Mouse (Mus musculus): ENCODE results near the gene Grpel1.

Grpel1 gene

GRCm38 (mm10) chr5:36452821-36453220 lies 12.0 kb upstream of the Grpel1 start:
- in situ Hi-C loops (cut with MboI; ENCODE audit: low pct_unique_long_range_greater_than_20kb in 1 of 2, low sequenced_read_pairs in 2 of 2, unreplicated experiment in 1 of 2), result no loop called here

- in situ Hi-C loops (cut with MboI; ENCODE audit: low pct_unique_long_range_greater_than_20kb in 1 of 2, low sequenced_read_pairs in 2 of 2, unreplicated experiment in 1 of 2), result no loop called here
These were observed 7.1 kb upstream of the Grpel1 start for GRCm38 (mm10) chr5:36457706-36458105.

- in situ Hi-C loops (cut with MboI; ENCODE audit: low pct_unique_long_range_greater_than_20kb in 1 of 2, low sequenced_read_pairs in 2 of 2, unreplicated experiment in 1 of 2), result no loop called here
These were observed 5.9 kb upstream of the Grpel1 start for GRCm38 (mm10) chr5:36458926-36459325.

GRCm38 (mm10) chr5:36460712-36461111 lies 4.1 kb upstream of the Grpel1 start:
- in situ Hi-C loops (cut with MboI; ENCODE audit: low pct_unique_long_range_greater_than_20kb in 1 of 2, low sequenced_read_pairs in 2 of 2, unreplicated experiment in 1 of 2), result loop anchor here (10.0 kb wide), 1 partner anchor 284 kb away; the partner anchor contains the start of gene Bloc1s4 (in 2 of the 2)

- in situ Hi-C loops (cut with MboI; ENCODE audit: low pct_unique_long_range_greater_than_20kb in 1 of 2, low sequenced_read_pairs in 2 of 2, unreplicated experiment in 1 of 2), result loop anchor here (10.0 kb wide), 1 partner anchor 284 kb away; the partner anchor contains the start of gene Bloc1s4 (in 2 of the 2)
These were observed 3.6 kb upstream of the Grpel1 start for GRCm38 (mm10) chr5:36461231-36461630.

- in situ Hi-C loops (cut with MboI; ENCODE audit: low pct_unique_long_range_greater_than_20kb in 1 of 2, low sequenced_read_pairs in 2 of 2, unreplicated experiment in 1 of 2), result loop anchor here (10.0 kb wide), 1 partner anchor 282 kb away; the partner anchor contains the start of gene Bloc1s4 (in 2 of the 2)
These were observed 2.0 kb upstream of the Grpel1 start for GRCm38 (mm10) chr5:36462810-36463209.

GRCm38 (mm10) chr5:36463391-36463790 lies 1.4 kb upstream of the Grpel1 start:
- in situ Hi-C loops (cut with MboI; ENCODE audit: low pct_unique_long_range_greater_than_20kb in 1 of 2, low sequenced_read_pairs in 2 of 2, unreplicated experiment in 1 of 2), result loop anchor here (10.0 kb wide), 1 partner anchor 281 kb away; the partner anchor contains the start of gene Bloc1s4 (in 2 of the 2)

- in situ Hi-C loops (cut with MboI; ENCODE audit: low pct_unique_long_range_greater_than_20kb in 1 of 2, low sequenced_read_pairs in 2 of 2, unreplicated experiment in 1 of 2), result loop anchor here (10.0 kb wide), 1 partner anchor 279 kb away; the partner anchor contains the start of gene Bloc1s4 (in 2 of the 2)
These were observed 1.1 kb downstream of the Grpel1 start for GRCm38 (mm10) chr5:36465889-36466288.

- in situ Hi-C loops (cut with MboI; ENCODE audit: low pct_unique_long_range_greater_than_20kb in 1 of 2, low sequenced_read_pairs in 2 of 2, unreplicated experiment in 1 of 2), result no loop called here
These were observed 6.4 kb downstream of the Grpel1 start for GRCm38 (mm10) chr5:36471206-36471605.

- in situ Hi-C loops (cut with MboI; ENCODE audit: low pct_unique_long_range_greater_than_20kb in 1 of 2, low sequenced_read_pairs in 2 of 2, unreplicated experiment in 1 of 2), result no loop called here
These were observed 8.3 kb downstream of the Grpel1 start for GRCm38 (mm10) chr5:36472876-36473655.

- in situ Hi-C loops (cut with MboI; ENCODE audit: low pct_unique_long_range_greater_than_20kb in 1 of 2, low sequenced_read_pairs in 2 of 2, unreplicated experiment in 1 of 2), result no loop called here
These were observed 9.5 kb downstream of the Grpel1 start for GRCm38 (mm10) chr5:36474283-36474682.

- in situ Hi-C loops (cut with MboI; ENCODE audit: low pct_unique_long_range_greater_than_20kb in 1 of 2, low sequenced_read_pairs in 2 of 2, unreplicated experiment in 1 of 2), result no loop called here
These were observed 12.7 kb downstream of the Grpel1 start for GRCm38 (mm10) chr5:36477486-36477885.

- in situ Hi-C loops (cut with MboI; ENCODE audit: low pct_unique_long_range_greater_than_20kb in 1 of 2, low sequenced_read_pairs in 2 of 2, unreplicated experiment in 1 of 2), result no loop called here
These were observed 14.0 kb downstream of the Grpel1 start for GRCm38 (mm10) chr5:36478540-36479420.

- in situ Hi-C loops (cut with MboI; ENCODE audit: low pct_unique_long_range_greater_than_20kb in 1 of 2, low sequenced_read_pairs in 2 of 2, unreplicated experiment in 1 of 2), result loop anchor here (5.0 kb wide), 1 partner anchor 103 kb away; no protein-coding TSS in a partner anchor
These were observed 14.9 kb downstream of the Grpel1 start for GRCm38 (mm10) chr5:36479735-36480134.

GRCm38 (mm10) chr5:36480398-36480797 lies 15.6 kb downstream of the Grpel1 start:
- in situ Hi-C loops (cut with MboI; ENCODE audit: low pct_unique_long_range_greater_than_20kb in 1 of 2, low sequenced_read_pairs in 2 of 2, unreplicated experiment in 1 of 2), result loop anchor here (5.0 kb wide), 1 partner anchor 102 kb away; no protein-coding TSS in a partner anchor

GRCm38 (mm10) chr5:36481114-36481513 lies 16.3 kb downstream of the Grpel1 start:
- in situ Hi-C loops (cut with MboI; ENCODE audit: low pct_unique_long_range_greater_than_20kb in 1 of 2, low sequenced_read_pairs in 2 of 2, unreplicated experiment in 1 of 2), result loop anchor here (5.0 kb wide), 1 partner anchor 101 kb away; no protein-coding TSS in a partner anchor

GRCm38 (mm10) chr5:36483203-36484101 lies 18.7 kb downstream of the Grpel1 start:
- in situ Hi-C loops (cut with MboI; ENCODE audit: low pct_unique_long_range_greater_than_20kb in 1 of 2, low sequenced_read_pairs in 2 of 2, unreplicated experiment in 1 of 2), result loop anchor here (5.0 kb wide), 1 partner anchor 99 kb away; no protein-coding TSS in a partner anchor

All from mouse embryonic stem cell (cell line).